Mouse (Mus musculus): ENCODE results near the gene Ang.

Gene Ang

DNA sequence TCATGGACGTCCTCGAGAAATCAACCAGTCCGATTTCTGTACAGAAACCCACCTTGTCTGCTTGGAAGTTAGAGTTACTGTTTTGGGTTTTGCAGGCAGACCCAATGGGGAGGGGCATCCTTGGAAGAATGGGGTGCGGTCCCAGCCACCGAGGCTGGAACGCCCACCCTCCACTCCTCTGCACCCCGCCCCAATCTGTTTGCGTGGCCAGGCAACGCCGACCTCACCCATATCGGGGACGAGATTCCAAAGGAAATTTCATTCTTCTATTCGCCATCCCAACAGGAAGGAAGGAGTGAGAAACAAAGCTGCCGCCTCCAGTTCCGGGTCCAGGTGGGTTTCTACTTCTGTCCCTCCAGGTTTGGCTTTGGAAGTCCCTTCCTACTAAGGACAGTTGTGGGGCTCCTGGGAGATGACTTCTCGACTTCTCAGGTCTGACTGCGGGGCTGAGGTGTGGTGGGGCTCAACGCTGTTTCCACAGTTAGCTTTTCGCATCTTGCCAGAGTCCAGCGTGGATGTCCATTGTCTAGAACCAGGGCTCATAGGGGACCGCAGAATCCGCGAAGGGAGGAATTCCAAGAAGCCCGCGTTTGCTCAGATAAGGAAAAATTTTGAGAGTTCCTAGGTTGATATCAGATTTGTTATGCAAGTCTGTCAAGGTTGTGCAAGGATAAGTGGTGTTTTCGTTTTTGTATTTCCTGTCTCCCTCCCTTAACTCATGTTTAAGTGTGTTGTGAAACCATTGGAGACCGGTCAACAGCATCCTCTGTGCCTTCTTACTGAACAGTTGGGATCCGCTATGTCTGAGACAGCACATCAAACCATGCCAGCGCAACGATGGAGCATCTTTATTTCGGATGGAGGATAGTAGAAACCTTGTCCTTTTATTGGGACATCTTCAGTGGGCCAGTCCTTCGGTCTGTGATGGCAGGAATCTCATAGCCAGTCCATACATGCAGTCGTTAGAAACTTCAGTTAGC lies at the start of gene Ang, which contains the start of gene Rnase4:
Gene Ang, plus strand, starts transcription at position 230 of the 980 bp plus-strand sequence.
Gene Rnase4, plus strand, starts transcription at position 157 of the 980 bp plus-strand sequence.
- in situ Hi-C loops (cut with MboI, MseI), result no loop called here

DNA sequence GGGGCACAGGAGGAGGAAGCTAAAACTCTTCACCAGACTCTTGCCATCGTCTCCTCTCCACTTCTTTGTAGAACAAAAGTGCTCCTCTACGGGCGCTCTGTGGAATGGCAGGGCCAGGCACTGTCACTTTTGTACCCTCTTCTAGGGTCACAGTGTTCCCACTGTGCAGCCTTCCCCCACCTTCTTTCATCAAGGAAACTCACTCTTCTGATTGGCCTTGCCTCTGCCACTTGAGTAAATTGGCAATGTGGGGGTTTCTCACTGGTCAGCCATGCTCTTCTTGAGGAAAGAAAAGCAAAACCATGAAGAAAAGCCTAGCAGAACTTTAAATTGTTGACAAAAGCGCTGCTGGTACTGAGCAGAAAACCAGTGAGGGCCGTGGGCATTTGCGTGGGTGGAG lies 49.2 kb upstream of the Ang start, which contains the start of gene Rnase9:
Gene Rnase9, minus strand, starts transcription at position 101 of the 400 bp plus-strand sequence.
- in situ Hi-C loops (cut with MboI, MseI), result no loop called here

DNA sequence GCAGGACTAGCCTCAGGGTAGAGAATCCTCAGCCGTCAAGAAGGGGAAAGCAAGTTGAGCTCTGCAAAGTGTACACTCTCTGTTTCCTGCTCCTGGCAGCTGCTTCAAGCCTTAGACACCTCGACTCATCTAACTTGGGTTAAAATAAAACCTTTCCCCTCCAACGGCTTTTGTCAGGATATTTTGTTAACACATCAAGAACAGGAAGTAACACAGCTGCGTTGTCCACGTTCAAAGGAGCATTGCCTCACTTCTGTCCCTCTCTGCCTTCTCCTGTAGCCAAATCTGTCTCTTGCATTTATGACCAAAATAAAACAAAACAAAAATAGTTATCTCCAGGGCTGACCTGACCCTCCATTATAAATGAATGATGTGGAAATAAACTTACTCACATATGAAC lies 43.1 kb upstream of the Ang start:
- in situ Hi-C loops (cut with MboI, MseI), result no loop called here

DNA sequence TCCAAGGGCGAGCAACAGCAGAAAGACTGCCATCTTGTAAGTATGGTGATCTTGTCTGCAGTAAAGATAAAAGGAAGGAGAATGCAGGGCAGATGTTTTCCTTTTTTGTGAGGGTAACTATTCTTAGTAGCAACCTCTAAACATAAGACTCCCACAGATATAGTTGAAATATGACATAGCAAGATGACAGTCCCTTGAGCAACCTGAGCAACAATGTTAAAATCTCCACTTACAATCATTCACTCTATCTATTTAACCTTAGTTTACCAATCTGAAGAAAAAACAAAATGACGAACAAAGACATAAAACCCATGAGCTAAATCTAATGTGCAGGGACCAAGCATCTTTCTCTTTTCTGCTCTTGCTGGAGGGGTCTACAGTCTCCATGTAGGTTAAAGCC lies 40.9 kb upstream of the Ang start, which contains the start of gene Rnase11:
Gene Rnase11, minus strand, starts transcription at position 101 of the 400 bp plus-strand sequence.
- in situ Hi-C loops (cut with MboI, MseI), result no loop called here

DNA sequence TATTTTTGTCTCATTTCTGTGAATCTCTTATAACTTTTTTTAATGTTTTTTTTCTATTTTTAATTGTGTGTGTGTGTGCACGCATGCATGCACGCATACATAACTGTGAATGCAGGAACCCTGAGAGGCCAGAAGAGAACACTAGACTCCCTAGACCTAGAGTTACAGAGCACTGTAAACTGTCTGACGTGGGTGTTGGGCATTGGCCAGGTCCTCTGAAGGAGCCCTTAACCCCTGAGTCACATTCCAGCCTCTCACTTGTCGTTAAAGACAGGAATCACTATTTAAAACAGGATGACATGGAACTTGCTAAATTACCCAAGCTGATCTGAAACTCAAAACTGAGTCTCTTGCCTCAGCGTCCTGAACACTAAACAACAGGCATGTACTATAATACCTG lies 39.0 kb upstream of the Ang start:
- in situ Hi-C loops (cut with MboI, MseI), result no loop called here

DNA sequence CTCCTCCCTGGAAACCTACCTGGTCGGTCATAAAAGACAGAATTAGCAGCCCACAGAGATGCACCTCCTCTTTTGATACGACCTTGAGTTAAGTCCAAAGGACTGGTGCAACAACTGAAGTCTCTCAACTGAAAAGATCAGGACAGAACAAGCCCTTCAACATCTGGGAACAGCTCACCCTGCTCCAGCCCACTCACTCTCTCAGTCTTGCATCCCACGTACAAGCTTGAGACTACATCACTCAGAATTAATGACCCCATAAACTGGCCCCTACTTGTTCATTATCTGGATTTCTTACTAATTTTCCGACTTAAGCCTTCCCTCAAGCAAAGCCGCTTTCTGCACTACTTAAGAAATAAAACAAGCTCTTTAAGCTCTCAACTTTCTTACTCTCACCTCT lies 37.8 kb upstream of the Ang start:
- in situ Hi-C loops (cut with MboI, MseI), result no loop called here

DNA sequence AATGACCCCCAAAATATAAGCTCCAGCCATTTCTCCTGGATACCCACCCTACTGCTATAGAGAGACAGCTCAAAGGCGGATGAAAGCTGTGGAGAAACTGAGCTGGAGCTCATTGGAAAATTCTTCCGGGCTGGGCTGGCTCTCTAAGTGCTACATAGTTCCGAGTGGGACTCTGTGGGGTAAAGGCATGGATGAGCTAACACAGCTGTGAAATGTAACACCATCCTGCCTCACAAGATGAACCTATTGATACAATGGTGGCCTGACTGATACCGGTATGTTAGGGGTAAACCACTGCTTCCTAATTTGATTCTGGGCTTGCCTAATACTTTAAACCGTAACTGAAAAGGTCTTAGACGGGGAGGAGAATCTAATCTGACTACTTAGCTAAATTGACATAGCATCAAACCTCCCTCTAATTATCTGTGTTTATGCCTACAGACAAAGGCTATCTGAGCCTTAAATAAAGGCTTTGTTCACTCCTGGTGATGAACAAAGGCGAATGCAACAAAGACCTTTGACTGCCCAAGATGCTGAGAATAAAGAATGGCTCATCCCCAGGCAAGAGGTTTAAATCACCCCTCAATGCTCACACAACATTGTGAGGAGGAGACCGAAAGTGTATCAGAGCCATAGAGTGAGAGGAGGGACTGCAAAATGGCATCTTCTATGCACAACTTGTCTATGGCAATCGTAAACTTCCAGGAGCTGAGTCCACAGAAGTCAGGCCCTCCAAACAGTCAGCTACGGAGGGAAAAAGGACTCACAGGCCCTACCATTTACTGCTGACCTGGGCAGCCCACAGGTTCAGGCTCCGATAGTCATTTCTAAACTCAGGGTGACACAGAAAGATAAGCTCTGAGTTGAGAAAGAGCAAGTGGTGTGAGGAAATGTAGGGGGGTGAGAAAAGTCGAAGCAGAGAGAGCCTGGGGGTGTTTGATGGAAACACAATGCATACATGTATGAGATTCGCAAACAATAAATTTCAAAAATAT lies 36.4 kb upstream of the Ang start:
- in situ Hi-C loops (cut with MboI, MseI), result no loop called here

DNA sequence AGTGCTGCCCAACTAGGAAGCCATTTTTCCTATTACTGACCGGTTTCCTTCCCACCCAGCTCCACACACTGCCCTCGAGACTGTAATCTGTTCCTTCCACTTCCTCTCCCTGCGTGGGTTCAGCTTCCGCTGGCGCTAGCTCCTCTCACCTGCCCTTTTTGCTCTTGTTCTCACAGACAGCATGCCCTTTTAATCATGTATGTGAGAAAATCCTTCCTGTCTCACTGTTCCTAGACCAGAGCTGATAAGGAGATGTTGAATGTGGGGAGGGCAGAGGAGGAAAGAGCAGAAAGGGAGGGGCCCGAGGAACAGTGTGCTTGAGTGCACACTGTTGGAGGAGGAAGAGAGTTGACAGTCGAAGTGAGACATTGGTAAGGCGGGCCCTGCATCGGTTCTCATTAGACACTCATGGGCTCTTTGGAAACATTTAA lies 33.5 kb upstream of the Ang start, which contains the start of gene Rnase12:
Gene Rnase12, minus strand, starts transcription at position 261 of the 431 bp plus-strand sequence.
- in situ Hi-C loops (cut with MboI, MseI), result no loop called here

DNA sequence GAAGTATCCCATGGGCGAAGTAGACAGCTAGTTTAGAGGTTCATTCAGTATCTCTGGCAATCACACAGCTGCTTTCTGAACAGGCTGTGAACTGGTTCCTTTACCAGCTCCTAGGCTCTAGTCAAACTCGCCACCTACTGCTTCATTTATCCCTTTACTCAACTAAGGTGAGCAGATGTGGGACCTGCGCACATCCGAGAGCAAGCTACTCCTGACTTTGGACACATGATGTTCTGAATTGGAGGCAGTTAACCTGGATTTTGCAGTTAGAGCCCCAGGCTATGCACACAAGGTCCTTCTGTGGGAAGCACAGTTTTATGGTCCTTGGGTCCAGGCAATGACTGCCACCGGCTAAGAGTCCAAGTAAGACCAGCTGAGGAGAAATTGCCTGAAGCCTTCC lies 30.2 kb upstream of the Ang start:
- in situ Hi-C loops (cut with MboI, MseI), result loop anchor here (10.0 kb wide), 2 partner anchors 136 to 256 kb away; partner anchors contain the start of genes Apex1, Ccnb1ip1, Osgep and Parp2

DNA sequence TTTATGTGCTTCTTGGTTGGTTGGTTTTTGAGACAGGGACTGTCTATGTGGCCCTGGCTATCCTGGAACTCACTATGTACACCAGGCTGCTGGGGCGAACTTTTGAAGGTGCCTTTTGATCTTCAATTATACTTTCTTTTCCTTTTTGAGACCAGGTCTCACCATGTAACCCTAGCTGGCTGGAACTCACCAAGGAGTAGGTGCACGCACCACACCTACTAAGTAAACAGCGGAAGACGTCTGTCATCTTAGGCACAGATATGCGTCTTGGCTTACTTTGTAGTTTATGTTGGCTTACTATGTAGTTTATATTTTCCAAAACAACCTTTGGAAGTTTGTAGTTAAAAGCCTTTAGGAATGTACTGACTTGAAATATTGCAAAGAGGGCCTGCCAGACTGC lies 22.0 kb upstream of the Ang start:
- in situ Hi-C loops (cut with MboI, MseI), result loop anchor here (10.0 kb wide), 2 partner anchors 144 to 264 kb away; partner anchors contain the start of genes Apex1, Ccnb1ip1, Osgep and Parp2

DNA sequence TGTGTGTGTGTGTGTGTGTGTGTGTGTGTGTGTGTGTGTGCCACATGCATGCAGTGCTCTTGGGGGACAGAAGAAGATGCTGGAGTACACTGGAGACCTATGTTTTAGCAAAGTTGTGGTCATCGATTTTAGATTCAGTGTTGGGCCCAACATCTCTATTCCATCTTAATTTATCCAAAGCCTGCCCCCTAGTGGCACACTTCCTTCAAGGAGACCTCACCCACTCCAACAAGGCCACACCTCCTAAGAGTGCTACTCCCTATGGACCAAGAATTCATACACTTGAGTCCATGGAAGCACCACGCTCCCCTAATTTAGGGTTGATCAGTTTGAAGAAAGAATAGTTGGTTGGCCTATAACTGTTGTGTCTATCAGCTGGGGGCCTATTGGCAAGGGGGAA lies 21.3 kb upstream of the Ang start:
- in situ Hi-C loops (cut with MboI, MseI), result loop anchor here (10.0 kb wide), 2 partner anchors 145 to 265 kb away; partner anchors contain the start of genes Apex1, Ccnb1ip1, Osgep and Parp2

DNA sequence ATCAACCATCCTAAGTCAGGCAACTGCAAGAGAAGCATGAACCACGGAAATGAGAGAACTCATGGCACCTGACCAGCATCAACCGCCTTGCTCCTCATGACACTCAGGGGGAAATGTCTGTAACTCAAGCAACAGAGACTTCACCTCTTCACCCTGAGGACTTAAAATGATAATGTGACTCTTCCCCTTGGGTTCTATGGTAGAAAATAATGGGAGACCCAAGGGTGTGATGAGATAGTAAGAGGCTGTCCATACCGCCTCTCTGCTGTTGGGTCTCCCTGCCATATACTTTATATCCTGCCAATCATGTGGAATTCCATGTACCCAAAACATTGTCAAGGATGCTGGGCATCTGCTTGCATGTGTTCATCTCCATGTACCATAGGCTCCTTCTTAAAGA lies 16.6 kb upstream of the Ang start, which contains the start of gene Olfr750:
Gene Olfr750, minus strand, starts transcription at position 101 of the 400 bp plus-strand sequence.
- in situ Hi-C loops (cut with MboI, MseI), result no loop called here

DNA sequence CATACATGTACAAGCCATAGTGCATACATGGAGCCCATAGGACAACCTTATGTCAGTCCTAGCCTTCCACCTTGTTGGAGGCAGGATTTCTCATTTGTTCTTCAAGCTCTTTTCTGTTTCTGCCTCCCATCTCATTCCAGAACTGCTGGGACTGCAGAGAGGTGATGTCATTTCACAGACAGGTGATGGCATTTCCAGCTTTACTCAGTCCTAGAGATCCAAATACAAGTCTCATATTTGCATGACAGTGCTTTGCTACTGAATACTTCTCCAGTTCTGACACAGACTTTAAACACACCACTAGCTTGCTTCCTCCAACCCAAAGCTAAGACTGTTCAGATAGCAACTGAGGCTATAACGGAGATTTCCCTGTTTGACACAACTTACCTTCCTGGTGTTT lies 11.8 kb upstream of the Ang start:
- in situ Hi-C loops (cut with MboI, MseI), result no loop called here

DNA sequence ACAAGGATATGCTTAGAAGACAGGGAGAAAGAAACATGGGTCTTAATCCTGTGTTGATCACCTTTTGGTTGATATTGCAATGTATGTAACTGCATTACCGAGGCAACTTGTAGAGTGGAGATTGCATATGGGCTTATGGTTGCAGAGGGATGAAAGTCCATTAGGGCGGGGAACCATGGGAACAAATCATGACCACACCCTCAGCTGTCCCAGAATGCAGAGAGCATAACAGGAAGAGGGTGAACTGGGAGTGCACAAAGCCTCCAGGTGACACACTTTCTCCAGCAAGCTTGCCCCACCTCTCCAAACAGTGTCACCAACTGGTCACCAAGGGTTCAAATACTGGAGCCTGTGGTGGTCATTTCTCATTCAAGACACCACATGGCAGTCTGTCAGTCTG lies 9.9 kb upstream of the Ang start:
- in situ Hi-C loops (cut with MboI, MseI), result no loop called here

DNA sequence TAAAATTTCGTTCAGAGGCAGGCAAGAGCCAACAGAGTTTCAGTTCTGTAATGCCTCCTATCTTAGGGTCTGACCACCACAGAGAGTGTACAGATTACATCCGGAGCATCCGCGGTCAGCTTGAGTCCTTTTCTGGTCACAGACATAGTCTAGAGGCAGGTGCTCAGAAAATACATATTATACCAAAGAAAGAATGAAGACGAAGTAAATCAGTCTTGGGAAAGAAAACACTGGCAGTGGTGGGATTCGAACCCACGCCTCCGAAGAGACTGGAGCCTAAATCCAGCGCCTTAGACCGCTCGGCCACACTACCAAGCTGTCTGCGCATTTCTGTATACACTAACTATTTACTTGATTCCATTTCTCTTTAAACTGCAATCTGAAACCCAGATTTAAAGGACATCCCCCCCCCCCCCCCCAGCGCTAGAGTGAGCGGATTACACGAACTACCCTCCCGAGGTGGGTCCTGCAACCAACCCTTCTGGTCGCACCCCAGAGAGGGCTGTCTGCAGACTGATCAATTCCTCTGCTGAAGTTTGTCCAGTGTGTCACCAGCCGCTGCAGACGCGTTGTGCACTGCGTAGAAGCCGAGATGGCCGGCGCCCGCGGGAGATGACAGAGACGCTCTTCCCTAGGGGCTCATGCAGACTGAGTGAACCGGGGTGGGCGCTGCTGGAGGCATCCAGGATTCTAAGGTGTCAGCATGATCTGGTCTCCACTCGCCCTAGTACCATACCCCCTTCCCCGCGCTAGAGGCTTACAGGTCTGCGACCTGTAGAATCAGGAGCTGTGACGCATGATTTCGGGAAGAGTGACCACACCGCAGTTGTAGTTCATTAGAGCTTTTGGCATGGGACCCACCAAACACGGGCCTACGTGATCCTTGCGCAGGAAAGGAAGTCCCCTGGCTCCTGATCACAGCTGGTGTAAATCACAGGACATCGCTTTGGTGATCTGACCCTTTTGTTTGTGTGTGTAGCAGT lies 8.1 kb upstream of the Ang start:
- in situ Hi-C loops (cut with MboI, MseI), result no loop called here

DNA sequence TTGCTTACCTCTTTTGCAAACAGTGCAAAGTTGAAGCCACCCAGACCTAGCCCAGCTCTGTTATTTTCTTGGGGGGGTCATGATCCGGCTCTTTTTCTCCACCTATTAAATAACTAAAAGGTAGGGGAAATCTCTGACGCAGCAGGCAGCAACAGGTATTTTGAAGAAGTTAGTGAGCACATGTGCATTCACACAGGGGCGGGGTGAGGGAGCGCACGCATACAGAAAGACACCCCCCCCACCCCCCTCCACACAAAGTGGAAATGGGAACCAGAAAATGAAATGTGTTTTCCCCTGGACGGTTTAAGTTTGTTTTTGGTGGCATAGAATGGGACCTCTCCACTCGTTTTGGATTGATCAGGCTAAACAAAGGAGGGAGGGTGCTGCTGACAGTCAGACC lies 7.1 kb upstream of the Ang start:
- in situ Hi-C loops (cut with MboI, MseI), result no loop called here

DNA sequence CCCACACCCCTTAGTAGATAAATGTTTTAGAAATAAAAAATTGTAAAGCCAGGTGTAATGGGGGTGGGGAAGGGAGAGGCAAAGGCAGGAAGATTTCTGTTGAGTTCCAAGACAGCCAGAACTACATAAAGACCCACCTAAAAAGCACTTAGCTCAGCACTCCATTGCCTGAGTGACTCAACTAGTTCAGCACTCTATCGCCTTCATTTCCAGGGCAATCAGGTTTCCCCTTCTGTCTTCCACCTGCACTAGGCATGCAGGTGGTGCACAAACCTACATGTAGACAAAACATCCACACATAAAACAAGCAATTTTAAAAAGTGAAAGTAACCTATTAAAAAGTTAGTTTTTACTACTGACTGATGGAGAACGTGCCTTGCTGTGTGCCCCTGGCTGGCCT lies 5.9 kb upstream of the Ang start:
- in situ Hi-C loops (cut with MboI, MseI), result no loop called here

DNA sequence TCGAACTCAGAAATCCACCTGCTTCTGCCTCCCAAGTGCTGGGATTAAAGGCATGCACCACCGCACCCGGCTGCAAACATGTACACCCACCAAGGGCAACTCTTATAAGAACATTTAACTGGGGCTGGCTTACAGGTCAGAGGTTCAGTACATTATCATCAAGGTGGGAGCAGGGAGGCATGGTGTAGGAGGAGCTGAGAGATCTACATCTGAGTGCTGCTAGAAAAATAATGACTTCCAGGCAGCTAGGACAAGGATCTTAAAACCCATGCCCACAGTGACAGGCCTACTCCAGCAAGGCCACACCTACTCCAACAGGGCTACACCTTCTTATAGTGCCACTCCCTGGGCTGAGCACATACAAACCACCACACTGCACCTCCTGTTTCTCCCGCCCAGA lies 5.0 kb upstream of the Ang start:
- in situ Hi-C loops (cut with MboI, MseI), result no loop called here

DNA sequence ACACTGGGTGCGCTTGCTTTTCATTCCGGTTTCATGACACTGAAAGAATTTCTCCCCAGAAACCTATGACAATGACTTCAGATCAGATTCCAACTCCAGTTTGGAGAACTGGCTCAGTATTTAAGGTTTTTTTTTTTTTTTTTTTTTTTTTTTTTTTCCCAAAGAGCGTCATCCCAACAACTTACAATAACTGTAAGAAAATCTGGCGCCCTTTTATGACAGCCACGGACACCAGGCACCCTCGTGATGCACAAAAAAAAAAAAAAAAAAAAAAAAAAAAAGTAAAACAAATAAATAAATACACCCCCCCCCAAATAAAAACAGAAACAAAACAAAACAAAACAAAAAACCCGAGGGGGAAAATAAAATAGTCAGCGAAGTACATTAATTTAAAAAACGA lies 3.2 kb upstream of the Ang start:
- in situ Hi-C loops (cut with MboI, MseI), result no loop called here
